Mouse (Mus musculus) cerebellum, adult (tissue): ENCODE measurements around the gene Spdl1.

Experiments used
- ATAC-seq: cut with Nextera tagmentation; 2 replicates; pipeline ENCODE4 v1.9.2; 2017; ENCODE audit warnings: mild to moderate bottlenecking, moderate library complexity, mixed read lengths; ENCODE audit not compliant: insufficient number of reproducible peaks, low FRiP score, low TSS enrichment

Gene Spdl1

GRCm38 (mm10) chr11:34833318-34834086 lies at the start of gene Spdl1:
Gene Spdl1 (minus strand): TSS chr11:34833641.
- ATAC-seq, result peak; percentile 95

- ATAC-seq, result 0 out of 2 replicates have a peak, but pooled peaks have one; percentile 31
These were observed 48.1 kb upstream of the Spdl1 start for GRCm38 (mm10) chr11:34881528-34881927.

GRCm38 (mm10) chr11:34879678-34880077 lies 46.2 kb upstream of the Spdl1 start:
- no peak for ATAC-seq

GRCm38 (mm10) chr11:34873861-34874260 lies 40.4 kb upstream of the Spdl1 start:
- ATAC-seq, result no peak

- ATAC-seq, result no peak
These were observed 39.0 kb upstream of the Spdl1 start for GRCm38 (mm10) chr11:34872432-34872831.

- no peak for ATAC-seq
These were observed 38.5 kb upstream of the Spdl1 start for GRCm38 (mm10) chr11:34871991-34872390.

- ATAC-seq, result no peak
These were observed 38.0 kb upstream of the Spdl1 start for GRCm38 (mm10) chr11:34871456-34871855.

GRCm38 (mm10) chr11:34868626-34869025 lies 35.2 kb upstream of the Spdl1 start:
- ATAC-seq, result no peak

GRCm38 (mm10) chr11:34865741-34866270 lies 32.4 kb upstream of the Spdl1 start:
- ATAC-seq, result no peak

- ATAC-seq, result no peak
These were observed 31.7 kb upstream of the Spdl1 start for GRCm38 (mm10) chr11:34865181-34865580.

- no peak for ATAC-seq
These were observed 23.2 kb upstream of the Spdl1 start for GRCm38 (mm10) chr11:34856652-34857051.

GRCm38 (mm10) chr11:34846268-34846652 lies 12.8 kb upstream of the Spdl1 start:
- ATAC-seq, result no peak

GRCm38 (mm10) chr11:34845567-34846267 lies 12.3 kb upstream of the Spdl1 start:
- ATAC-seq, result no peak

- no peak for ATAC-seq
These were observed 10.1 kb upstream of the Spdl1 start for GRCm38 (mm10) chr11:34843517-34843916.

GRCm38 (mm10) chr11:34840283-34840682 lies 6.8 kb upstream of the Spdl1 start:
- no peak for ATAC-seq

GRCm38 (mm10) chr11:34839051-34839450 lies 5.6 kb upstream of the Spdl1 start:
- ATAC-seq, result no peak

- no peak for ATAC-seq
These were observed 2.8 kb upstream of the Spdl1 start for GRCm38 (mm10) chr11:34836272-34836671.

GRCm38 (mm10) chr11:34832678-34833077 lies 763 bp downstream of the Spdl1 start:
- no peak for ATAC-seq

GRCm38 (mm10) chr11:34827803-34828202 lies 5.6 kb downstream of the Spdl1 start:
- no peak for ATAC-seq

GRCm38 (mm10) chr11:34826940-34827339 lies 6.5 kb downstream of the Spdl1 start:
- ATAC-seq, result no peak

- no peak for ATAC-seq
These were observed 8.7 kb downstream of the Spdl1 start for GRCm38 (mm10) chr11:34824791-34825190.
